In the genomic region with DNA sequence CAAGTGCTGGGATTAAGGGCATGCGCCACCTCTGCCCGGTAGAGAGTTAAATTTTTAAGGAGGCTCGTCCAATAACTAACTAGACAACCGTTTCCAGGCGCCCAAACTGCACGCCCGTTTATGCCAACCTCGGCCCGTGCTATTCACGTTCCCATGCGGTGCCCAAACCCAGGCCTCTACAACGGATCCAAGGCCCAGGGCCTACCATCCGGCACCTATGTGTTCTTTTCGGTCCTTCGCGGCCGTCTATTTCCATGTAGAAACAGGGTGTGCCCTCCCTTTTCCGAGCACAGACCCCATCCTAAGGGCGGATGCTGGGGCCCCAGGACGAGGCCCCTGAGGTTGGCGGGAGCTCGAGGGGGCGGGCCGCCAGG, we compare ENCODE assay signal across 8 mouse cellular contexts. TPM values are rescaled to one million over a fixed set of nuclear protein-coding genes. Genes with fewer than 3 reads are reported as not detected.
DNase-seq lines count a peak whose midpoint lies in the region; ATAC-seq and TF ChIP-seq lines count a peak whose summit lies in the region.

No protein-coding gene starts in this region.

- H3K36me3 ChIP-seq in embryonic facial prominence, embryonic 13.5 days: no peaks in the 10 kb centered on the region
- H3K36me3 ChIP-seq in intestine, embryonic 15.5 days: 0 out of 2 replicates have a peak, but pooled peaks cover 2% of the 10 kb centered on the region
- H3K36me3 ChIP-seq in neural tube, embryonic 12.5 days: no peaks in the 10 kb centered on the region

- peaks cover 20% of the 10 kb centered on the region for H3K4me1 ChIP-seq in embryonic facial prominence, embryonic 13.5 days
- peaks cover under 1% of the 10 kb centered on the region for H3K4me1 ChIP-seq in intestine, embryonic 15.5 days (replicated peaks)
- H3K4me1 ChIP-seq in neural tube, embryonic 12.5 days: peaks cover 4% of the 10 kb centered on the region

- no peak for ATAC-seq in embryonic facial prominence, embryonic 13.5 days (ENCODE audit: insufficient number of reproducible peaks, insufficient read depth, low FRiP score, low TSS enrichment, low read depth)
- no peak for ATAC-seq in intestine, embryonic 15.5 days
- ATAC-seq in neural tube, embryonic 12.5 days (ENCODE audit: low FRiP score, low read depth): no peak

- peak overlapping the region; percentile 61 for H3K4me2 ChIP-seq in embryonic facial prominence, embryonic 13.5 days
- peak overlapping the region; percentile 67 for H3K4me2 ChIP-seq in intestine, embryonic 15.5 days (replicated peaks)
- peak overlapping the region; percentile 70 for H3K4me2 ChIP-seq in neural tube, embryonic 12.5 days (replicated peaks)

- H3K27me3 ChIP-seq in embryonic facial prominence, embryonic 13.5 days: no peaks in the 10 kb centered on the region
- no peaks in the 10 kb centered on the region for H3K27me3 ChIP-seq in intestine, embryonic 15.5 days (replicated peaks)
- H3K27me3 ChIP-seq in neural tube, embryonic 12.5 days (replicated peaks): no peaks in the 10 kb centered on the region

- no peak for TF ChIP-seq CTCF in left cerebral cortex, adult 2 months (IDR thresholded peaks at IDR 0.05)

- H3K9ac ChIP-seq in embryonic facial prominence, embryonic 13.5 days: peak overlapping the region; percentile 79
- H3K9ac ChIP-seq in intestine, embryonic 15.5 days: peak overlapping the region; percentile 58
- H3K9ac ChIP-seq in neural tube, embryonic 12.5 days: peak overlapping the region; percentile 76

- no peaks in the 10 kb centered on the region for H3K9me3 ChIP-seq in embryonic facial prominence, embryonic 13.5 days
- no peaks in the 10 kb centered on the region for H3K9me3 ChIP-seq in intestine, embryonic 15.5 days
- no peaks in the 10 kb centered on the region for H3K9me3 ChIP-seq in neural tube, embryonic 12.5 days

- H3K27ac ChIP-seq in left cerebral cortex, adult 2 months: peak overlapping the region; percentile 84
- peak overlapping the region; percentile 95 for H3K27ac ChIP-seq in embryonic facial prominence, embryonic 13.5 days
- peak overlapping the region; percentile 89 for H3K27ac ChIP-seq in intestine, embryonic 15.5 days
- H3K27ac ChIP-seq in neural tube, embryonic 12.5 days: peak overlapping the region; percentile 79

- DNase-seq in left cerebral cortex, adult 2 months (ENCODE audit: extremely low spot score in 1 of 2, low spot score in 2 of 2): no peak
- DNase-seq in left cerebral cortex, postnatal 14 days (ENCODE audit: low spot score in 2 of 2): no peak
- no peak for DNase-seq in adrenal gland, adult 8-10 months
- no peak for DNase-seq in kidney, postnatal 36 days
- DNase-seq in left cerebral cortex, adult 9 months (ENCODE audit: low spot score in 2 of 2): no peak

- peak overlapping the region; percentile 57 for H3K4me3 ChIP-seq in left cerebral cortex, adult 2 months
- H3K4me3 ChIP-seq in embryonic facial prominence, embryonic 13.5 days: peak overlapping the region; percentile 97
- H3K4me3 ChIP-seq in intestine, embryonic 15.5 days (replicated peaks): peak overlapping the region; percentile 75
- H3K4me3 ChIP-seq in neural tube, embryonic 12.5 days: peak overlapping the region; percentile 92

- 1% methylated on average over 24 of the region's 24 CpGs for WGBS in embryonic facial prominence, embryonic 13.5 days
- 1% methylated on average over 22 of the region's 24 CpGs for WGBS in intestine, embryonic 15.5 days
- 2% methylated on average over 24 of the region's 24 CpGs for WGBS in neural tube, embryonic 12.5 days

- intact Hi-C loops in left cerebral cortex, adult 2 months (cut with DNase I): loop anchor here (1.0 to 5.0 kb wide), 3 partner anchors 108 to 623 kb away; no protein-coding TSS in a partner anchor
- intact Hi-C loops in left cerebral cortex, postnatal 14 days (cut with DNase I): loop anchor here (5.0 kb wide), 3 partner anchors 188 to 263 kb away; partner anchors contain the start of genes Cct4 and Fam161a

RNA-seq across cellular contexts. Expression of gene Xpo1, which starts 0.8 kb away (rescaled TPM):
- 10 to 100 TPM; 62.6 to 66.3 TPM for total RNA-seq in left cerebral cortex, adult 2 months (2021)
- total RNA-seq in left cerebral cortex, postnatal 14 days (2021): 10 to 100 TPM; 66.8 to 67.1 TPM
- 105 and 111 TPM in 2 replicates for polyA plus RNA-seq in embryonic facial prominence, embryonic 13.5 days (2015; fragmentation: Nextera tagmentation; extraction: Ambion mirVana)
- polyA plus RNA-seq in intestine, embryonic 15.5 days (2015; fragmentation: Nextera tagmentation; extraction: Ambion mirVana): 72.6 and 85.0 TPM in 2 replicates
- polyA plus RNA-seq in neural tube, embryonic 12.5 days (2016; fragmentation: Nextera tagmentation; extraction: Ambion mirVana): 125 and 134 TPM in 2 replicates
- 10 to 100 TPM; 53.5 to 60.4 (median 60.2) TPM for total RNA-seq in adrenal gland, adult 8-10 months (2022)

RNA-seq across cellular contexts. Expression of gene Usp34, which starts 51.7 kb away (rescaled TPM):
- 100 to 1,000 TPM in 1 of 2 experiments, 10 to 100 TPM in 1; 98.6 to 102 TPM for total RNA-seq in left cerebral cortex, adult 2 months (2021)
- total RNA-seq in left cerebral cortex, postnatal 14 days (2021): 100 to 1,000 TPM; 104 to 108 TPM
- polyA plus RNA-seq in embryonic facial prominence, embryonic 13.5 days (2015; fragmentation: Nextera tagmentation; extraction: Ambion mirVana): 27.9 and 41.1 TPM in 2 replicates
- polyA plus RNA-seq in intestine, embryonic 15.5 days (2015; fragmentation: Nextera tagmentation; extraction: Ambion mirVana): 20.3 and 22.4 TPM in 2 replicates
- 26.5 and 28.5 TPM in 2 replicates for polyA plus RNA-seq in neural tube, embryonic 12.5 days (2016; fragmentation: Nextera tagmentation; extraction: Ambion mirVana)
- 10 to 100 TPM; 50.4 to 85.3 (median 65.7) TPM for total RNA-seq in adrenal gland, adult 8-10 months (2022)
